Mouse (Mus musculus) liver, postnatal 0 days (tissue): ENCODE measurements at regions not wholly inside any gene's neighbourhood (a gene's known extent, or its start where the extent isn't known, plus 50 kb on each side); places are given as distances from the start of the nearest gene placed in this dataset.

Experiments used
- CTCF ChIP-seq: sonication (generic); IDR thresholded peaks from 2 replicates; pipeline ENCODE4 v1.5.1; 2016; ENCODE audit warnings: antibody characterized with exemption, low read depth
- EP300 ChIP-seq: IDR thresholded peaks from 2 replicates; pipeline ENCODE4 v1.6.1; 2016; ENCODE audit warnings: antibody characterized with exemption, low read depth, mild to moderate bottlenecking

DNA sequence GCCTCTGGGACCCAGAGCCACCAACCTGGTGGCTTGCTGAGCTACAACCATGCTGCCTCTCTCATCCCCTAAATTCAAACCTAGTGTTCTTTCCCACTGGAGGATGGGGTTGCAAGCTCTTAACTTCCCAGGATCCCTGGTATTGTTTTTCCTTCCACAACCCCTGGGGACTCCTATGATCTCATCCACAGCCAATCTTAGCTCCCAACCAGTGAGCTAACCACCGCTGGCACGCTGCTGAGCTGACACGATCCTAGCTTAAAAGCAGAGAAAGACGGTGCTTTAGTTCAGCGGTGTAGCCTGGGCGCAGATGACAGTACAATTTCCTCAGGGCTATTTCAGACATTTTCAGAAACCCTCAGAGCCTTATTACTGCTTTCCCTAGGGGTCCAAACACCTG is 158.2 kb upstream of the Nectin1 start:
- TF ChIP-seq EP300 (no peak), CTCF (no peak)
